Mouse (Mus musculus) C2C12 (cell line): ENCODE results near the gene Ms4a6c. TPM values are rescaled to one million over a fixed set of nuclear protein-coding genes. Genes with fewer than 3 reads are reported as not detected.

Experiments
- H3K27me3 ChIP-seq: one replicate; pipeline ENCODE4 v1.6.1; 2011; ENCODE audit not compliant: control insufficient read depth, insufficient read depth, insufficient read length
- H3K36me3 ChIP-seq: one replicate; pipeline ENCODE4 v1.6.1; 2011; ENCODE audit not compliant: control insufficient read depth, insufficient read depth
- H3K4me3 ChIP-seq: one replicate; pipeline ENCODE4 v1.5.1; 2011; ENCODE audit warnings: mild to moderate bottlenecking, control low read depth; ENCODE audit not compliant: poor library complexity, insufficient read depth, severe bottlenecking
- H3K79me2 ChIP-seq: one replicate; pipeline ENCODE4 v1.6.1; 2011; ENCODE audit not compliant: control insufficient read depth, insufficient read depth
- H3K79me3 ChIP-seq: one replicate; pipeline ENCODE4 v1.6.1; 2011; ENCODE audit warnings: low read depth, control low read depth
- H3ac ChIP-seq: one replicate; pipeline ENCODE3; 2011; ENCODE audit warnings: low read depth; ENCODE audit not compliant: control insufficient read depth, insufficient read length
- CEBPB ChIP-seq: IDR thresholded peaks from one replicate; pipeline ENCODE4 v1.6.1; 2011; ENCODE audit warnings: low read depth, mild to moderate bottlenecking, control low read depth, moderate library complexity
- CTCF ChIP-seq: IDR thresholded peaks from one replicate; pipeline ENCODE4 v1.5.1; 2011; ENCODE audit not compliant: control insufficient read depth, insufficient read depth, insufficient read length
- FOSL1 ChIP-seq: IDR thresholded peaks from one replicate; pipeline ENCODE4 v1.8.0; 2011; ENCODE audit warnings: mild to moderate bottlenecking, low read length; ENCODE audit not compliant: poor library complexity, insufficient read depth, severe bottlenecking
- MAX ChIP-seq: IDR thresholded peaks from one replicate; pipeline ENCODE4 v1.6.1; 2011; ENCODE audit warnings: mild to moderate bottlenecking, control low read depth
- MYOD1 ChIP-seq: IDR thresholded peaks from one replicate; pipeline ENCODE4 v1.6.1; 2011; ENCODE audit warnings: low read depth; ENCODE audit not compliant: control insufficient read depth, insufficient read length
- MYOG ChIP-seq: IDR thresholded peaks from one replicate; pipeline ENCODE4 v1.6.1; 2011; ENCODE audit not compliant: control insufficient read depth, insufficient read length; ENCODE audit errors: extremely low read depth
- USF1 ChIP-seq: IDR thresholded peaks from one replicate; pipeline ENCODE4 v1.6.1; 2011; ENCODE audit warnings: low read depth, mild to moderate bottlenecking, control low read depth, moderate library complexity
- polyA plus RNA-seq: library from polyadenylated mRNA; unstranded; fragments of >200 nt; fragmentation: generic; extraction: Trizol; gene quantifications from one replicate; pipeline ENCODE4 v1.2.1, GENCODE M21; 2012; ENCODE audit warnings: missing spikeins

Ms4a6c gene
- polyA plus RNA-seq, 1 experiment: not detected

GRCm38 (mm10) chr19:11485266-11485665 lies 16.1 kb downstream of the Ms4a6c start:
- H3K4me3 ChIP-seq: no peak overlapping the region
- TF ChIP-seq USF1 (no peak), MAX (no peak), FOSL1 (no peak)
- H3ac ChIP-seq: no peak overlapping the region
- H3K27me3 ChIP-seq: no peaks in the 10 kb centered on the region
- H3K79me3 ChIP-seq: no peaks in the 10 kb centered on the region
- no peaks in the 10 kb centered on the region for H3K79me2 ChIP-seq
- no peaks in the 10 kb centered on the region for H3K36me3 ChIP-seq

GRCm38 (mm10) chr19:11485746-11486145 lies 16.6 kb downstream of the Ms4a6c start, which contains the start of gene Gm8369:
Gene Gm8369, plus strand, starts transcription at chr19:11485938.
- Histone ChIP-seq H3K79me2 (no peaks in the 10 kb centered on the region), H3K36me3 (no peaks in the 10 kb centered on the region)

GRCm38 (mm10) chr19:11486599-11486998 lies 17.4 kb downstream of the Ms4a6c start:
- no peaks in the 10 kb centered on the region for H3K79me3 ChIP-seq
- no peaks in the 10 kb centered on the region for H3K27me3 ChIP-seq
- no peak overlapping the region for H3K4me3 ChIP-seq
- no peak overlapping the region for H3ac ChIP-seq
- no peak for TF ChIP-seq CEBPB
- TF ChIP-seq FOSL1: no peak
- TF ChIP-seq MAX: no peak
- TF ChIP-seq CTCF: no peak
- no peak for TF ChIP-seq MYOG
- no peak for TF ChIP-seq MYOD1
- no peak for TF ChIP-seq USF1
- no peaks in the 10 kb centered on the region for H3K36me3 ChIP-seq
- H3K79me2 ChIP-seq: no peaks in the 10 kb centered on the region

More at GRCm38 (mm10) chr19:11485746-11486145, 16.6 kb downstream of the Ms4a6c start, which contains the start of gene Gm8369:
- TF ChIP-seq USF1 (no peak), MYOG (no peak), FOSL1 (no peak), CTCF (no peak), MAX (no peak), MYOD1 (no peak), CEBPB (no peak)
- no peak within 1 kb of the TSS for H3K4me3 ChIP-seq
- H3K79me3 ChIP-seq: no peaks in the 10 kb centered on the region
- H3K27me3 ChIP-seq: no peaks in the 10 kb centered on the region
- H3ac ChIP-seq: no peak within 1 kb of the TSS

GRCm38 (mm10) chr19:11491406-11492189 lies 22.4 kb downstream of the Ms4a6c start:
- no peaks in the 10 kb centered on the region for H3K36me3 ChIP-seq
- TF ChIP-seq MYOG: no peak
- TF ChIP-seq MYOD1: no peak
- no peak for TF ChIP-seq CTCF
- no peak for TF ChIP-seq CEBPB

GRCm38 (mm10) chr19:11492671-11493070 lies 23.5 kb downstream of the Ms4a6c start:
- H3ac ChIP-seq: no peak overlapping the region
- H3K36me3 ChIP-seq: no peaks in the 10 kb centered on the region
- TF ChIP-seq CTCF: no peak
- no peak for TF ChIP-seq USF1
- TF ChIP-seq MYOG: no peak
- no peak for TF ChIP-seq FOSL1
- no peak for TF ChIP-seq MAX
- no peak for TF ChIP-seq CEBPB
- TF ChIP-seq MYOD1: no peak
- H3K27me3 ChIP-seq: no peaks in the 10 kb centered on the region
- H3K79me2 ChIP-seq: no peaks in the 10 kb centered on the region
- no peaks in the 10 kb centered on the region for H3K79me3 ChIP-seq
- no peak overlapping the region for H3K4me3 ChIP-seq

More at GRCm38 (mm10) chr19:11491406-11492189, 22.4 kb downstream of the Ms4a6c start:
- Histone ChIP-seq H3K27me3 (no peaks in the 10 kb centered on the region), H3K79me2 (no peaks in the 10 kb centered on the region), H3K4me3 (no peak overlapping the region), H3K79me3 (no peaks in the 10 kb centered on the region), H3ac (no peak overlapping the region)

- no peaks in the 10 kb centered on the region for H3K36me3 ChIP-seq
- H3K79me3 ChIP-seq: no peaks in the 10 kb centered on the region
- H3ac ChIP-seq: no peak overlapping the region
- no peaks in the 10 kb centered on the region for H3K27me3 ChIP-seq
- no peaks in the 10 kb centered on the region for H3K79me2 ChIP-seq
- TF ChIP-seq MAX (no peak), CTCF (no peak), CEBPB (no peak), MYOD1 (no peak), MYOG (no peak), USF1 (no peak)
- H3K4me3 ChIP-seq: no peak overlapping the region
Measured at GRCm38 (mm10) chr19:11494519-11494918, 25.4 kb downstream of the Ms4a6c start.
